Mouse (Mus musculus) limb, embryonic 10.5 days (tissue): ENCODE results near the gene Rita1. TPM values are rescaled to one million over a fixed set of nuclear protein-coding genes. Genes with fewer than 3 reads are reported as not detected.

Source experiments
- DNase-seq: peaks from one replicate; pipeline ENCODE4 v3.0.0-alpha.2; 2017; ENCODE audit warnings: low spot score
- H3K27ac ChIP-seq: fragments of 300-500 bp; sonication (generic); 2 replicates; pipeline ENCODE4 v1.5.1; 2016; ENCODE audit warnings: mild to moderate bottlenecking
- H3K27me3 ChIP-seq: fragments of 300-500 bp; sonication (generic); 2 replicates; pipeline ENCODE4 v1.6.1; 2016; ENCODE audit warnings: low read depth, mild to moderate bottlenecking; ENCODE audit not compliant: poor library complexity, severe bottlenecking
- H3K36me3 ChIP-seq: fragments of 300-500 bp; sonication (generic); 2 replicates; pipeline ENCODE4 v1.6.1; 2016; ENCODE audit warnings: mild to moderate bottlenecking, moderate library complexity
- H3K4me1 ChIP-seq: fragments of 300-500 bp; sonication (generic); 2 replicates; pipeline ENCODE4 v1.6.1; 2016
- H3K4me3 ChIP-seq: fragments of 300-500 bp; sonication (generic); 2 replicates; pipeline ENCODE4 v1.5.1; 2016; ENCODE audit warnings: mild to moderate bottlenecking, moderate library complexity
- H3K9me3 ChIP-seq: fragments of 300-500 bp; sonication (generic); replicated peaks from 2 replicates; pipeline ENCODE4 v1.6.1; 2016; ENCODE audit warnings: mild to moderate bottlenecking
- WGBS: fragments of 180-500 bp; shearing (Covaris S2); methylation state at CpG from one replicate; pipeline ENCODE4 v1.1.7; 2016; 5-methylcytosine and 5-hydroxymethylcytosine counted together
- polyA plus RNA-seq: library from polyadenylated mRNA; unstranded; fragments of >200 nt; fragmentation: Nextera tagmentation; extraction: Ambion mirVana; gene quantifications from 2 replicates; pipeline ENCODE4 v1.2.1, GENCODE M21; 2016

The Rita1 gene
- polyA plus RNA-seq, 1 experiment from 2014 or later = 19.5 TPM

DNA sequence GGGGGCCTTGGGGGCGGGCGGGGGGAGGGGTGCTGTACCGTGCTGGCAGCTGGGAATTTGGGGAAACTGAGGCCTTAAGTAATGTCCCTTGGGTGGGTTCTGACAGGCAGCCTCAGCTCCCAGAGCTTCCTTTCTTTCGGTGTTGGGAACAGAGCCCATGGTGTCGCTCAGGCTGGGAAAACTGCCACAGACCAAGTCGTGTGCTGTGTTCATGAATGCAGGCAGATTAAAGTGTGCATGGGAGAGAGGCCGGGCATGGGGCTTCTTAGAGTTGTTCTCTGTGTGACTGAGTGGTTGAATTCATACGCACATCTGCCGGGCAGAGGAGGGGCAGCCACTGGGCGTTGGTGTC is 9.4 kb upstream of the Rita1 start:
- Histone ChIP-seq H3K36me3 (peaks cover 99% of the 10 kb centered on the region), H3K9me3 (no peaks in the 10 kb centered on the region), H3K4me1 (peaks cover 12% of the 10 kb centered on the region)

DNA sequence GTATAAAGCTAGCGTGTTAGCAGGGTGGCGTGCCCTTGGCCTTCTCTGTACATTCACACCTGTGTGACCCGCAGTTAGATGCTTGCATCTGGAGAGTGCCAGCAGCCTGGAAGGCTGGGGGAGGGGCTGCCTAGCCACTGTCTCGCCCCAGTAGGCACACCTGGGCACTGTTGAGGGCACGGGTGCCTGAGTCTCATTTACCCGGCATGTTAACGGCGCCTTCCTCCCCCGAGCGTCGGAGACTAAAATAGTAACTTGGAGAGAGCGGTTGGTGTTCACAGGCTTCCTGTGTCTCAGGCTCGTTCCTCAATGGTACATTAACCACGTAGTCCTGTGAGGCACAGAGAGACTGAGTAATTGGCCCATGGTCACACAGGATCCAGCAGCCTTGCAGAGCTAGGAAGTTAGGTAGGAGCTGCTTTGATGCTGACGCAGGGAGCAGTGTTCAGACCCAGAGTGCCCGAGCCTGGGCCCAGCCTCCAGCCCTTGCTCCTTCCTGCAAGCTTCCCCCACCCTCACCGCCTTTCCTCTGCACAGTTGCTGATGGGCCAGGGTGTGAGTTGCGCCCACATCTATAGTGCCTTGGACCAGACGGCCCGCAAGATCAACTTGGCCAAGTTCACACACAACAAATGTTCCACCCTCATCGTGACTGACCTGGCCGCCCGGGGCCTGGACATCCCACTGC is 8.8 kb upstream of the Rita1 start:
- Histone ChIP-seq H3K4me1 (peaks cover 6% of the 10 kb centered on the region), H3K36me3 (peaks cover 99% of the 10 kb centered on the region)
- 94% methylated on average over 23 of the region's 23 CpGs for WGBS

More for the DNA sequence above, 9.4 kb upstream of the Rita1 start:
- Histone ChIP-seq H3K27me3 (no peaks in the 10 kb centered on the region), H3K27ac (no peak overlapping the region), H3K4me3 (no peak overlapping the region)
- no peak for DNase-seq
- 97% methylated on average over 10 of the region's 10 CpGs for WGBS

DNA sequence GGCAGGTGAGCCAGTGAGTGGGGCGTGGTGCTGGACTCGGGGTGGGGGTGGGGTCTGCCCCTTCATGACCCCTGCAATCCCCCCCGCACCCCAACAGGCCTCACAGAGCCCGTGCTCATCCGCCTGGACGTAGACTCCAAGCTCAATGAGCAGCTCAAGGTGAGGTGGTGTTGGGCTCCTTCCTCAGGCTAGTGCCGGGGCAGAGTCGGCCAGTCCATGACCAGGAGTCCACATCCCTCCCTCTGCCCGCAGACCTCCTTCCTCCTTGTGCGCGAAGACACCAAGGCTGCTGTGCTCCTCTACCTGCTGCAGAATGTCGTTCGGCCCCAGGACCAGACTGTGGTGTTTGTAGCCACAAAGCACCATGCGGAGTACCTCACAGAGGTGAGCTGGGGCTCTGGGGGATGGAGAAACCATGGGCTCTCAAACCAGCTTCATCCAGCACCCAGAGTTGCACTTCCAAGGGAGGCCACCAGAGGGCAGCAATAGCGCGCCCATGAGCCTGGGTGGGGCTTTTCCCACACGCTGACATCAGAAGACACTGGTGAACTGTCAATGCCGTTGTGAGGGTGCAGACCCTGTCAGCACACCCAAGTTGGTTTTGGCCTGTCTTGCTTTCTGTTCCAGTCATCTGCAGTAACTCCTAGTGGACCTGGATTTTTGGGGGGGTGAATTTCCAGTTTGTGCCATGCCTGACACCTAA is 8.1 kb upstream of the Rita1 start:
- DNase-seq = peak; percentile 89
- H3K4me1 ChIP-seq = peaks cover 6% of the 10 kb centered on the region
- H3K36me3 ChIP-seq = peaks cover 99% of the 10 kb centered on the region
- H3K9me3 ChIP-seq = no peaks in the 10 kb centered on the region
- H3K27ac ChIP-seq = no peak overlapping the region
- no peak overlapping the region for H3K4me3 ChIP-seq
- 77% methylated on average over 18 of the region's 18 CpGs for WGBS
- H3K27me3 ChIP-seq = no peaks in the 10 kb centered on the region

More for the DNA sequence above, 8.8 kb upstream of the Rita1 start:
- Histone ChIP-seq H3K4me3 (no peak overlapping the region), H3K9me3 (no peaks in the 10 kb centered on the region), H3K27me3 (no peaks in the 10 kb centered on the region), H3K27ac (no peak overlapping the region)
- DNase-seq = no peak

- no peak overlapping the region for H3K27ac ChIP-seq
- H3K4me3 ChIP-seq = no peak overlapping the region
- 14% methylated on average over 5 of the region's 5 CpGs for WGBS
- peaks cover 6% of the 10 kb centered on the region for H3K4me1 ChIP-seq
- peak; percentile 81 for DNase-seq
- no peaks in the 10 kb centered on the region for H3K27me3 ChIP-seq
- peaks cover 93% of the 10 kb centered on the region for H3K36me3 ChIP-seq
- H3K9me3 ChIP-seq = no peaks in the 10 kb centered on the region
Measured at GRCm38 (mm10) chr5:120619201-120619600, 6.8 kb upstream of the Rita1 start.

- Histone ChIP-seq H3K4me3 (no peak overlapping the region), H3K4me1 (peaks cover 10% of the 10 kb centered on the region), H3K36me3 (peaks cover 89% of the 10 kb centered on the region), H3K9me3 (no peaks in the 10 kb centered on the region), H3K27me3 (no peaks in the 10 kb centered on the region), H3K27ac (no peak overlapping the region)
- 84% methylated on average over 12 of the region's 12 CpGs for WGBS
- no peak for DNase-seq
Measured at GRCm38 (mm10) chr5:120618778-120619177, 6.4 kb upstream of the Rita1 start.

DNA sequence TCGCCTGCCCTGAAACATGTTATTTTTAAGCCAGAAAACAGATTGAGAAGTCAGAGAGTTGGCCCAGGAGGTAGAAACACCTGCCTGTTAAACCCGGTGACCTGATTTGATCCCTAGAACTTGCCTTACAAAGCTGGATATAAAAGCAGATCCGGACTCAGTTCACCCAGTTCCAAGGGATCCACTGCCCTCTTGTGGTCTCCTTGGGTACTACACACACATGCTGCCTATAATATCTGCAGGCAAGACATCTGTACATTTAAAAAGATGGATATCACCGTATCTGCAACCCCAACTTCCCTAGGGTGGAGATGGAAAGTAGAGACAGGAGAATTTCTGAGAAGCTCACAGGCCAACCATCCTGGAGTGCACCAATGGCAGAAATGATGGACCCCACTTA is 3.5 kb upstream of the Rita1 start:
- peaks cover 20% of the 10 kb centered on the region for H3K4me1 ChIP-seq
- H3K9me3 ChIP-seq = no peaks in the 10 kb centered on the region
- no peak overlapping the region for H3K27ac ChIP-seq
- DNase-seq = no peak
- WGBS = 98% methylated on average over 4 of the region's 4 CpGs
- no peaks in the 10 kb centered on the region for H3K27me3 ChIP-seq
- no peak overlapping the region for H3K4me3 ChIP-seq
- peaks cover 60% of the 10 kb centered on the region for H3K36me3 ChIP-seq

DNA sequence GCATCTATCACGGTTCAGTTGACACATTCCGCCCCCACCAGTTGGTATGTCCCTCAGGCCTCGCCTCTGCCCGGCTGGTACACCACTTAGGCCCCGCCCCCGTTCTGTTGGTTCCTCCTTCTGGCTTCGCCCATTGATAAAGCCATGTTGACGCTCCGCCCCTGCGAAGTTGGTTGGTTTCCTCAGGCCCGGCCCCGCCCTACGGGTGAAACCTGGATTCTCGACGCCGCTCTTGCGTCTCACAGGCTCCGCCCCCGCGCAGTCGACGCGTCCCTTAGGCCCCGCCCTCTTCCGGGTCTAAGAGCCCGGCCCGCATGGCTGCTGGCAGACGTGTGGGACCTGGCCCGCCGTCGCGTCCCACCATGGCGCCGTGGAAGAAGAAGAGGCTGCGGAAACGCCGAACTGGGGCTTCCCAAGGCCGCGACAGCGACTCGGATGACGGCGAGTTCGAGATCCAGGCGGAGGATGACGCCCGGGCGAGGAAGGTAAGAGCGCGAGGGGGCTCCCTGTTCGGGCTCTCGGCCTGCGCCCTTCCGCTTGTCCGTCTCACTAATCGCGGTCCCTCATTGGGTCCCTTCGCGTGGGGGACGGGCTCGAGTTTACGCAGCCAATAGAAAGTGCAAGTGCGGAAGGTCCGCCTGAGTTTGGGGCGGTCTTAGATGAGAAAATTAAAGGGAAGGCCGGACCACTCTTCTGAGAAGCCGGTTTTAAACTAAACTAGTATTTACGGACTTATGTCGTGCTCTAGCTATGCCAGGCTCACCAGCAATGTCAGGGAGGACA is 624 bp upstream of the Rita1 start:
- H3K9me3 ChIP-seq = no peaks in the 10 kb centered on the region
- H3K27ac ChIP-seq = peak overlapping the region; percentile 97
- H3K4me3 ChIP-seq = peak overlapping the region; percentile 76
- H3K36me3 ChIP-seq = peaks cover 52% of the 10 kb centered on the region
- under 1% methylated on average over 69 of the region's 69 CpGs for WGBS
- H3K27me3 ChIP-seq = no peaks in the 10 kb centered on the region
- peaks cover 21% of the 10 kb centered on the region for H3K4me1 ChIP-seq
- peak; percentile 97 for DNase-seq

DNA sequence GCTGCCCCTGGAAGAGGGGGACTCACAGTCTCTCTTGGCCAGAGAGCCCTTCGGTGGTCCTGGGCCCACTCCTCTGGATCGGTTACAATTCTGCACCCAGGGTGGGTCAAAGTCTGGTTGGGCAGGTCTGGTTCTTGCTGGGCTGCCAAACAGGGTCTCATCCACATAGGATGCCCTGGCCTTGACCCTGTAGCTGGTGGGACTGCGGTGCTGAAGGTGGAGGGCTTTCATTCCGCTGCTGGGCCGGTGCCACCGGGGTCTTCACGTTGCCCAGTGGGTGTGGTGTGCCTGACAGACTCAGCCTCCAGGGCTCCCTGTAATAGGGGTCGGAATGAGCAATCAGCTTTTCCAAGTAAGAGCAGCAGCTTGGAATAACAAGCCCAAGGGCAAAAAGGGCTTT is 973 bp downstream of the Rita1 start:
- Histone ChIP-seq H3K27ac (no peak overlapping the region), H3K4me3 (peak overlapping the region; percentile 76), H3K27me3 (no peaks in the 10 kb centered on the region), H3K4me1 (peaks cover 21% of the 10 kb centered on the region), H3K9me3 (no peaks in the 10 kb centered on the region), H3K36me3 (peaks cover 38% of the 10 kb centered on the region)
- no peak for DNase-seq
- WGBS = 65% methylated on average over 8 of the region's 8 CpGs

DNA sequence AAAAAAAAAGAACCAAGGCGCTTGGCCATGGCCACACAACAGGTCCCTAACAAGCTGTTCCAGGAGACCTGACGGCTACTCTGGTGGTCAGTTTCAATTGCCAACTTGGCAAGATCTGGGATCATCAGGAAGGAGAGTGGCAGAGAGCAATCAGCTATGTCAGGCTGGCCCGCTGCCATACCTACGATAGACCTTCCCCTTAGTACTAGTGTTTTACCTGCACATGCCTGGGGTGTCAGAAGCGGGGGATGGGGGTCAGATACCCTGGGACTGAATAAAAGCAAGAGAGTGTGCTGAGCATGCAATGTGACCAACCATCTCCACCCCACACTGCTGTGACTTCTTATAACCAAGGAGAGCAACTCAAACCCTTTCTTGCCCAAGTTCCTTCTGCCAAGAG is 1.5 kb downstream of the Rita1 start:
- H3K27ac ChIP-seq = no peak overlapping the region
- no peaks in the 10 kb centered on the region for H3K9me3 ChIP-seq
- H3K4me3 ChIP-seq = peak overlapping the region; percentile 76; the same call in 1 of the 2 replicates
- 92% methylated on average over 5 of the region's 5 CpGs for WGBS
- no peak for DNase-seq
- peaks cover 33% of the 10 kb centered on the region for H3K36me3 ChIP-seq
- H3K4me1 ChIP-seq = peaks cover 21% of the 10 kb centered on the region
- H3K27me3 ChIP-seq = no peaks in the 10 kb centered on the region

DNA sequence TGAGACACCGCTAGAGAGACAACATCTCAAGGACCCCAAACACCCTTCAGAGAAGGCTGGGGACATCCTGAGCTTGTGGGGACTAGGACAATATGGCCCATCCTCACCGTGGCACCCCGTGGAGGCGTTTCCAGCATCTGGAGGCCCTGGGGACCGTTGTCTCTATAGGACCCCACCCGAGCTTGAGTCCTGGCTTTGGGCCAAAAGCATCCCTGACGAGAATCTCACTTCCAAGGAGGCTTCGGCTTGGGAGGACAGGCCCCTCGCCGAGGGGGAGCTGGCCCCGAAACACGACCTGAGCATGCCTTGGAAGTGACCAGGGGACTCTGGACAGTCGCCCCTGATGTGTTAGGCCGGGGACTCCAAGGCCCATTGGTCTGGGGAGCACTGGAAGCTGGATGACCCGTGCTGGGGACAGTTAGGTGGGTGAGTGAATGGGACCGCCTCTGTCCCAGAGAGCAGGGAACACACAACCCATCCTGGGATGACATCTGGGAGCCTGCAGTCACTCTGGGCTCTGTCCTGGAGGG is 3.1 kb downstream of the Rita1 start:
- WGBS = 92% methylated on average over 16 of the region's 16 CpGs
- H3K4me3 ChIP-seq = no peak overlapping the region
- H3K4me1 ChIP-seq = peaks cover 30% of the 10 kb centered on the region
- H3K36me3 ChIP-seq = peaks cover 22% of the 10 kb centered on the region
- H3K27me3 ChIP-seq = no peaks in the 10 kb centered on the region
- no peak overlapping the region for H3K27ac ChIP-seq
- no peak for DNase-seq
- no peaks in the 10 kb centered on the region for H3K9me3 ChIP-seq

DNA sequence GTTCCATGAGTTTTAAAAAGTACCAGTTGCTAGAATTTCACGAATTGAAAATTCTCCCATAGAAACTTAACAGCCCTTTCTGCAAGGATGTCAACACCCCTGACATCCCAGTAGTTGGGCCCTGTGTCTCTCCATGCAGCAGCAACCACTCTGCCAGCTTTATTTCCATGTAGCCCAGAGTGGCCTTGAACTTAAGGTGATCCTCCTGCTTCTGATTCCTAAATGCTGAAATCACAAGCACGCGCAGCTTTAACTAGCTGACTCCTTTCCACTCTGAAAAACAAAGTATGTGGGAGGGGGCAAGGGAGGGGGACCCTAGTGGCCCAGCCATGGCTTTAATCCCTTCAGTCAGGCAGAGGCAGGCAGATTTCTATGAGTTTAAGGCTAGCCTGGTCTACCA is 5.1 kb downstream of the Rita1 start:
- 79% methylated on average over 3 of the region's 3 CpGs for WGBS
- H3K9me3 ChIP-seq = no peaks in the 10 kb centered on the region

GRCm38 (mm10) chr5:120606590-120607200 is 5.7 kb downstream of the Rita1 start:
- Histone ChIP-seq H3K36me3 (peaks cover 22% of the 10 kb centered on the region), H3K4me3 (no peak overlapping the region), H3K4me1 (peaks cover 18% of the 10 kb centered on the region), H3K27ac (no peak overlapping the region), H3K9me3 (no peaks in the 10 kb centered on the region), H3K27me3 (no peaks in the 10 kb centered on the region)
- no peak for DNase-seq
- 69% methylated on average over 25 of the region's 25 CpGs for WGBS

More for the DNA sequence above, 5.1 kb downstream of the Rita1 start:
- no peak overlapping the region for H3K27ac ChIP-seq
- H3K4me3 ChIP-seq = no peak overlapping the region
- H3K27me3 ChIP-seq = no peaks in the 10 kb centered on the region
- no peak for DNase-seq
- peaks cover 24% of the 10 kb centered on the region for H3K4me1 ChIP-seq
- peaks cover 22% of the 10 kb centered on the region for H3K36me3 ChIP-seq
